Mouse (Mus musculus) neural tube, embryonic 13.5 days (tissue): ENCODE data around the gene Prph2. TPM values are rescaled to one million over a fixed set of nuclear protein-coding genes. Genes with fewer than 3 reads are reported as not detected.
A peak's percentile ranks its signal among the peaks of the same experiment; 100 is the strongest.

Experiments
- ATAC-seq: fragments of 200-750 bp; cut with Nextera tagmentation; 2 replicates; pipeline ENCODE4 v1.8.0; 2017; ENCODE audit warnings: low read depth, mild to moderate bottlenecking, moderate TSS enrichment, moderate library complexity
- H3K27ac ChIP-seq: fragments of 300-500 bp; sonication (generic); replicated peaks from 2 replicates; pipeline ENCODE4 v1.5.1; 2015; ENCODE audit warnings: moderate library complexity, mild to moderate bottlenecking, inconsistent platforms
- H3K27me3 ChIP-seq: fragments of 300-500 bp; sonication (generic); 2 replicates; pipeline ENCODE4 v1.6.1; 2015; ENCODE audit warnings: mild to moderate bottlenecking, inconsistent platforms
- H3K36me3 ChIP-seq: fragments of 300-500 bp; sonication (generic); 2 replicates; pipeline ENCODE4 v1.6.1; 2015; ENCODE audit warnings: mild to moderate bottlenecking, inconsistent platforms
- H3K4me1 ChIP-seq: fragments of 300-500 bp; sonication (generic); replicated peaks from 2 replicates; pipeline ENCODE4 v1.6.1; 2015; ENCODE audit warnings: inconsistent platforms
- H3K4me2 ChIP-seq: fragments of 300-500 bp; sonication (generic); 2 replicates; pipeline ENCODE4 v1.6.1; 2015; ENCODE audit warnings: inconsistent platforms, mild to moderate bottlenecking, moderate library complexity
- H3K4me3 ChIP-seq: fragments of 300-500 bp; sonication (generic); 2 replicates; pipeline ENCODE4 v1.5.1; 2015; ENCODE audit warnings: mild to moderate bottlenecking, inconsistent platforms
- H3K9ac ChIP-seq: fragments of 300-500 bp; sonication (generic); 2 replicates; pipeline ENCODE4 v1.6.1; 2015; ENCODE audit warnings: moderate library complexity, mild to moderate bottlenecking, inconsistent platforms
- H3K9me3 ChIP-seq: fragments of 300-500 bp; sonication (generic); 2 replicates; pipeline ENCODE4 v1.6.1; 2016; ENCODE audit warnings: inconsistent platforms
- WGBS: fragments of 180-500 bp; shearing (Covaris S2); methylation state at CpG from one replicate; pipeline ENCODE4 v1.1.7; 2015; 5-methylcytosine and 5-hydroxymethylcytosine counted together
- polyA plus RNA-seq: library from polyadenylated mRNA; unstranded; fragments of >200 nt; fragmentation: Nextera tagmentation; extraction: Ambion mirVana; gene quantifications from 2 replicates; pipeline ENCODE4 v1.2.1, GENCODE M21; 2015

Gene Prph2
- polyA plus RNA-seq, result not detected in 2 replicates

DNA sequence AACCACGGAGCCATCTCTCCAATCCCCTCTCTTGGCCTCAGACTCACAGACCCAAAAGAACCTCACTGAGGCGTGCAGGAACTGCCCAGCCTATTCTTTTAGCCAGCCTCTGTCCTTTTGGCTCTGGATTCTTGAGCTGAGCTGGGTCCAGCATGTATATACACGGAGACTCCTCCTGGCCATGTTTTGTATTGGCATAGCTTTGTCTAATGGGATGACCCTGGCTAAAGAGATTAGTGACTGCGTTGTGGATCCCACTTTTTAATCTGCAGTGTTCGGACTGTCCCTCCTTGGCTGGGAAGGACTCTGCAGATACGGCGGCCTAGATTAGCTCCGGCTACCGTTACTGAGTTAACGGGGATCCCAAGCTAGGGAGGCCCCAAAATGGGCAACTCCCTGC is at the start of gene Prph2:
Gene Prph2 (plus strand): TSS at position 274 of the 400 bp plus-strand sequence.
- Histone ChIP-seq H3K36me3 (no peaks in the 10 kb centered on the region), H3K27ac (no peak within 1 kb of the TSS), H3K4me3 (no peak within 1 kb of the TSS), H3K9ac (no peak within 1 kb of the TSS), H3K4me1 (no peaks in the 10 kb centered on the region), H3K4me2 (no peak within 1 kb of the TSS), H3K27me3 (no peaks in the 10 kb centered on the region), H3K9me3 (no peaks in the 10 kb centered on the region)
- WGBS, result 91% methylated on average over 10 of the region's 10 CpGs
- ATAC-seq, result no peak

- H3K27me3 ChIP-seq, result no peaks in the 10 kb centered on the region
- H3K9ac ChIP-seq, result no peak overlapping the region
- H3K9me3 ChIP-seq, result no peaks in the 10 kb centered on the region
- H3K27ac ChIP-seq, result no peak overlapping the region
- 84% methylated on average over 7 of the region's 7 CpGs for WGBS
- ATAC-seq, result no peak
- no peaks in the 10 kb centered on the region for H3K36me3 ChIP-seq
- no peak overlapping the region for H3K4me3 ChIP-seq
- no peak overlapping the region for H3K4me2 ChIP-seq
- peaks cover 12% of the 10 kb centered on the region for H3K4me1 ChIP-seq
These were observed 45.6 kb upstream of the Prph2 start for GRCm38 (mm10) chr17:46864566-46865195.

GRCm38 (mm10) chr17:46866836-46867235 is 43.4 kb upstream of the Prph2 start:
- H3K4me2 ChIP-seq, result no peak overlapping the region
- no peaks in the 10 kb centered on the region for H3K27me3 ChIP-seq
- ATAC-seq, result no peak
- H3K27ac ChIP-seq, result no peak overlapping the region
- H3K4me3 ChIP-seq, result no peak overlapping the region
- 88% methylated on average over 12 of the region's 12 CpGs for WGBS
- no peaks in the 10 kb centered on the region for H3K9me3 ChIP-seq
- no peak overlapping the region for H3K9ac ChIP-seq
- no peaks in the 10 kb centered on the region for H3K4me1 ChIP-seq
- H3K36me3 ChIP-seq, result no peaks in the 10 kb centered on the region

GRCm38 (mm10) chr17:46870204-46870798 is 40.0 kb upstream of the Prph2 start:
- H3K27me3 ChIP-seq, result no peaks in the 10 kb centered on the region
- H3K9ac ChIP-seq, result no peak overlapping the region
- no peaks in the 10 kb centered on the region for H3K36me3 ChIP-seq
- 89% methylated on average over 5 of the region's 5 CpGs for WGBS
- H3K4me1 ChIP-seq, result peaks cover 11% of the 10 kb centered on the region; the same call in 1 of the 2 replicates
- H3K9me3 ChIP-seq, result no peaks in the 10 kb centered on the region
- ATAC-seq, result no peak
- no peak overlapping the region for H3K4me2 ChIP-seq
- H3K4me3 ChIP-seq, result no peak overlapping the region
- H3K27ac ChIP-seq, result no peak overlapping the region

GRCm38 (mm10) chr17:46870913-46871312 is 39.3 kb upstream of the Prph2 start:
- ATAC-seq, result no peak
- no peaks in the 10 kb centered on the region for H3K36me3 ChIP-seq
- peaks cover 11% of the 10 kb centered on the region; the same call in 1 of the 2 replicates for H3K4me1 ChIP-seq
- no peak overlapping the region for H3K9ac ChIP-seq
- H3K27me3 ChIP-seq, result no peaks in the 10 kb centered on the region
- no peak overlapping the region for H3K4me3 ChIP-seq
- no peaks in the 10 kb centered on the region for H3K9me3 ChIP-seq
- H3K27ac ChIP-seq, result no peak overlapping the region
- no peak overlapping the region for H3K4me2 ChIP-seq
- 77% methylated on average over 1 of the region's 1 CpGs for WGBS

DNA sequence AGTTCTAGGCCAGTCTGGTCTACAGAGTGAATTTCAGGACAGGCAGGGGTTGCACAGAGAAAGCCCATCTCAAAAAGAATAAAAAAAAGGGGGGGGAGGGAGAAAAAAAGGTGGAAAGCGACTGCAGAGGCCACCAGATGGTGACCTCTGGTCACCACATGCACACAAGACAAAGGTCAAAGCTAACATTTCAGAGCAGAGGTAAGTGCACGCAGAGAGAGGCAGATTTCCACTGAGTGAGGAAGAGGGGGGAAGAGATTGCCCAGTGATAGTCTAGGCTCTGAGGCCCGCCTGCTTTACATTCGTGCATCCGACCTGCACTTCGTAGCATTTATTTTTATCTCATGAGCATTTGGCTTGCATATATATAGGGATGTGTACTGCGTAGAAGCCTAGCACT is 37.5 kb upstream of the Prph2 start:
- no peak overlapping the region for H3K4me2 ChIP-seq
- H3K4me3 ChIP-seq, result no peak overlapping the region
- peaks cover 11% of the 10 kb centered on the region; the same call in 1 of the 2 replicates for H3K4me1 ChIP-seq
- 83% methylated on average over 7 of the region's 7 CpGs for WGBS
- no peaks in the 10 kb centered on the region for H3K27me3 ChIP-seq
- H3K9me3 ChIP-seq, result no peaks in the 10 kb centered on the region
- ATAC-seq, result no peak
- H3K27ac ChIP-seq, result no peak overlapping the region
- 0 out of 2 replicates have a peak overlapping the region, but pooled peaks have one; percentile 26 for H3K9ac ChIP-seq
- H3K36me3 ChIP-seq, result no peaks in the 10 kb centered on the region

- Histone ChIP-seq H3K4me3 (no peak overlapping the region), H3K4me2 (no peak overlapping the region), H3K9me3 (no peaks in the 10 kb centered on the region), H3K36me3 (no peaks in the 10 kb centered on the region), H3K27me3 (no peaks in the 10 kb centered on the region), H3K27ac (0 out of 2 replicates have a peak overlapping the region, but pooled peaks have one; percentile 13), H3K9ac (no peak overlapping the region), H3K4me1 (peaks cover 11% of the 10 kb centered on the region; the same call in 1 of the 2 replicates)
- ATAC-seq, result no peak
- 51% methylated on average over 10 of the region's 10 CpGs for WGBS
These were observed 36.1 kb upstream of the Prph2 start for GRCm38 (mm10) chr17:46874133-46874532.

DNA sequence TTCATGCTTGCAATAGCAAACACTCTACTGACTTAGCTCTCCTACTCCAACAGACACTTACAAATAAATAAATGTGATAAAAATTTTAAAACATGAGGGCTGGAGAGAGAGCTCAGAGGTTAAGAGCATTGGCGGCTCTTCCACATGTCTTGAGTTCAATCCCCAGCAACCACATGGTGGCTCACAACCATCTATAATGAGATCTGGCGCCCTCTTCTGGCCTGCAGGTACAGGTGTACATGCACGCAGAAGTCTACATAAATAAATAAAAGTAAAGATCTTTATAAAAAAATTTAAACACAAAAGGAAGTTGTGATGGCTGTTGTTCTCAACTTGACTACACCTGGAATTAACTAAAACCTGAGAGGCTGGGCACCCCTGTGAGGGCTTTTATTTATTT is 34.6 kb upstream of the Prph2 start:
- no peak for ATAC-seq
- Histone ChIP-seq H3K4me1 (peaks cover 20% of the 10 kb centered on the region), H3K9me3 (no peaks in the 10 kb centered on the region), H3K9ac (no peak overlapping the region), H3K36me3 (no peaks in the 10 kb centered on the region), H3K27ac (no peak overlapping the region), H3K4me2 (no peak overlapping the region), H3K4me3 (no peak overlapping the region), H3K27me3 (no peaks in the 10 kb centered on the region)
- WGBS, result 74% methylated on average over 3 of the region's 3 CpGs

- WGBS, result 61% methylated on average over 8 of the region's 8 CpGs
- ATAC-seq, result no peak
- H3K9me3 ChIP-seq, result no peaks in the 10 kb centered on the region
- peaks cover 20% of the 10 kb centered on the region for H3K4me1 ChIP-seq
- no peaks in the 10 kb centered on the region for H3K36me3 ChIP-seq
- H3K27ac ChIP-seq, result no peak overlapping the region
- H3K4me2 ChIP-seq, result no peak overlapping the region
- no peak overlapping the region for H3K9ac ChIP-seq
- H3K4me3 ChIP-seq, result no peak overlapping the region
- no peaks in the 10 kb centered on the region for H3K27me3 ChIP-seq
These were observed 33.8 kb upstream of the Prph2 start for GRCm38 (mm10) chr17:46876371-46876950.

- peaks cover 20% of the 10 kb centered on the region for H3K4me1 ChIP-seq
- H3K9me3 ChIP-seq, result no peaks in the 10 kb centered on the region
- H3K4me3 ChIP-seq, result no peak overlapping the region
- H3K27ac ChIP-seq, result no peak overlapping the region
- WGBS, result 69% methylated on average over 5 of the region's 5 CpGs
- no peak overlapping the region for H3K4me2 ChIP-seq
- no peaks in the 10 kb centered on the region for H3K36me3 ChIP-seq
- H3K27me3 ChIP-seq, result no peaks in the 10 kb centered on the region
- no peak for ATAC-seq
- H3K9ac ChIP-seq, result no peak overlapping the region
These were observed 33.2 kb upstream of the Prph2 start for GRCm38 (mm10) chr17:46877061-46877460.

DNA sequence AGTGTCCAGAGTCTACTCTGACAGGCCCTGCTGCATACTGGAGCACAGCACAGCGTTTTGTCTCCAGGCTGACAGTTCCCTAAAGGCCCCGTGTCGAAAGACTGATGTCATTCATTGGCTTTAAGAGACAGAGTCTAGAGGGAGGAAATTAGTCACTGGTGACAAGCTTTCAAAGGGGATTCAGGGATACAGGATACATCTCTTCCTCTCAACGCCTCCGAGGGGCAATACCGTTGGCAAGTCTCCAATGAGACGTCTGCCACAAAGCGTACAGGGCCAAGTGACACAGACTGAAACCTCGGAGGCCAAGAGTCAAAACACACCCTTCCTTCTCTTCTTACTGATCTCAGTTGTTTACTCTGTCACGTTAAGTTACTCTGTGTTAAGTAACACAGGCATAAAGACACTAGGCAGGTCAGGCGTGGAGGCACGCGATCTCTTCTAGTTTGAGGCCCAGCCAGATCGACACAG is 30.4 kb upstream of the Prph2 start:
- ATAC-seq, result peak; percentile 64
- no peak overlapping the region for H3K4me3 ChIP-seq
- no peak overlapping the region for H3K9ac ChIP-seq
- H3K36me3 ChIP-seq, result no peaks in the 10 kb centered on the region
- H3K9me3 ChIP-seq, result no peaks in the 10 kb centered on the region
- H3K4me2 ChIP-seq, result no peak overlapping the region
- H3K4me1 ChIP-seq, result peaks cover 9% of the 10 kb centered on the region
- WGBS, result 33% methylated on average over 14 of the region's 14 CpGs
- H3K27ac ChIP-seq, result peak overlapping the region; percentile 7; the same call in 1 of the 2 replicates
- no peaks in the 10 kb centered on the region for H3K27me3 ChIP-seq

DNA sequence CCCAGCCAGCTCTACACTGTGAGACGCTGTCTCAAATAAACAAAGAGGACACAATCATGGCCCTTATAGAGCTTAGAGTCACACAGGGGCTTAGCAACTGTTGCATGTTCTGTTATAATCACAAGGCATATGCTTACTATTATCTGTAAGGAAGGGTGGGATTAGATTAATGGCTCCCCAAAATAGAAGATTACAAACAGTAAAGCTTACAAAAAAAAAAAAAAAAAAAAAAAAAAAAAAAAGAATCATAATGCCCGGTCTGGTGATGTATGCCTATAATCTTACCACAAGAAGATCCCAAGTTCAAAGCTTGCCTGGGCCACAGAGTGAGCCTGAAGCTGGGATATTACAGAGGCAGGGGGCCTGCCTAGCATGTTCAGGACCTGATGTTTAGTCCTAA is 29.9 kb upstream of the Prph2 start:
- Histone ChIP-seq H3K4me3 (no peak overlapping the region), H3K27ac (peak overlapping the region; percentile 7; the same call in 1 of the 2 replicates), H3K27me3 (no peaks in the 10 kb centered on the region), H3K9me3 (no peaks in the 10 kb centered on the region), H3K4me1 (peaks cover 9% of the 10 kb centered on the region), H3K9ac (no peak overlapping the region), H3K36me3 (no peaks in the 10 kb centered on the region), H3K4me2 (no peak overlapping the region)
- WGBS, result 68% methylated on average over 2 of the region's 2 CpGs
- ATAC-seq, result 0 out of 2 replicates have a peak, but pooled peaks have one; percentile 13
